Comparison of ENCODE assay signal across 10 mouse cellular contexts in the genomic region with DNA sequence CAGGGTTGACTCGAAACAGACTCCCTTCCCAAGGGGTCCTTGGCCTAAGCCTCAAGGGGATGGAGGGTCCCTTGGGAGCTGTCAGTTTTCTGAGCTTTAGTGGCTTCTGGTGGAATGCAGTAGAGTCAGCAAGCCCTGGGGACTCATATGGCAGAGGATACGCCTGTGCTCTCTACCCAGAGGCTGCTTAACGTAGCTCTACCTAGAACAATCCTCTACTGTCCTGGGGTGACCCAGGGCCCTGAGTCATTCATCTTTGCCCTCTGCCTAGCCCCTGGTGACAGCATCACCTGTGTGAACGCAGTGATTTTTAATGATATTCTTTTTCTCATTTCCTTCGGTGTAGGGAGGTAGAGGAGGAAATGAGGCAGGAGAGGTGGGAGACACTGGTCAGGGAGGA. TPM values are rescaled to one million over a fixed set of nuclear protein-coding genes. Genes with fewer than 3 reads are reported as not detected.
DNase-seq lines count a peak whose midpoint lies in the region; ATAC-seq and TF ChIP-seq lines count a peak whose summit lies in the region.
"Had no signal": no experiment of that assay in that cellular context is flagged by ENCODE, and none has a peak within 500 bp of the region (broad histone marks: within the 10 kb centered on the region; RNA-seq: fewer than 3 reads in every experiment).

No protein-coding gene starts in this region.

- no peaks in the 10 kb centered on the region for H3K27me3 ChIP-seq in cerebellum, adult 2 months (ENCODE audit: control insufficient read depth, insufficient read depth, low read length)
- no peaks in the 10 kb centered on the region for H3K27me3 ChIP-seq in E14TG2a.4 (ENCODE audit: insufficient read depth, low read length)
- no peaks in the 10 kb centered on the region for H3K27me3 ChIP-seq in heart, embryonic 16.5 days (ENCODE audit: control insufficient read depth, insufficient read depth, low read length)
- H3K27me3 ChIP-seq in liver, postnatal 0 days (ENCODE audit: insufficient read depth, low read length) = no peaks in the 10 kb centered on the region

- TF ChIP-seq CTCF in cerebellum, adult 2 months (IDR thresholded peaks at IDR 0.05; ENCODE audit: borderline replicate concordance, insufficient read depth, low read depth, low read length) = no peak
- TF ChIP-seq CTCF in E14TG2a.4 (conservative IDR thresholded peaks at IDR 0.05; ENCODE audit: low read length) = no peak
- no peak for TF ChIP-seq CTCF in liver, postnatal 0 days (IDR thresholded peaks at IDR 0.05; ENCODE audit: low read depth)

- 69% methylated on average over 5 of the region's 5 CpGs for WGBS in cerebellum, adult 2 months
- 57% methylated on average over 5 of the region's 5 CpGs for WGBS in heart, embryonic 16.5 days
- 67% methylated on average over 5 of the region's 5 CpGs for WGBS in liver, postnatal 0 days (ENCODE audit: insufficient replicate concordance)

- H3K4me1 ChIP-seq in cerebellum, adult 2 months (ENCODE audit: control insufficient read depth, insufficient read depth, low read length) = peaks cover 9% of the 10 kb centered on the region; the same call in 1 of the 2 replicates
- peaks cover 66% of the 10 kb centered on the region for H3K4me1 ChIP-seq in E14TG2a.4 (replicated peaks; ENCODE audit: low read depth, low read length)
- H3K4me1 ChIP-seq in heart, embryonic 16.5 days (ENCODE audit: control insufficient read depth, insufficient read depth, low read length) = peaks cover 23% of the 10 kb centered on the region
- peaks cover 14% of the 10 kb centered on the region for H3K4me1 ChIP-seq in liver, postnatal 0 days (ENCODE audit: insufficient read depth)

- no peak for ATAC-seq in cerebellum, adult (ENCODE audit: insufficient number of reproducible peaks, low FRiP score, low TSS enrichment)
- ATAC-seq in heart, embryonic 16.5 days (replicated peaks; ENCODE audit: extremely low read depth, insufficient read depth, low FRiP score) = no peak
- no peak for ATAC-seq in liver, postnatal 0 days
- ATAC-seq in inflammation-experienced regulatory T-cells, adult 6 months = no peak

- no peak for DNase-seq in cerebellum, adult 2 months
- DNase-seq in liver, postnatal 0 days = no peak
- no peak for DNase-seq in ovary, adult 18-20 months (ENCODE audit: low spot score)
- DNase-seq in kidney, postnatal 36 days = no peak
- DNase-seq: gastrocnemius, postnatal 10 days; thymus, postnatal 4 days had no signal

- H3K36me3 ChIP-seq in E14TG2a.4 (ENCODE audit: insufficient read depth, low read length) = no peaks in the 10 kb centered on the region
- no peaks in the 10 kb centered on the region for H3K36me3 ChIP-seq in heart, embryonic 16.5 days (ENCODE audit: control insufficient read depth, insufficient read depth)
- H3K36me3 ChIP-seq in liver, postnatal 0 days (replicated peaks; ENCODE audit: insufficient read depth, low read length) = no peaks in the 10 kb centered on the region

- peak overlapping the region; percentile 96 for H3K4me2 ChIP-seq in heart, embryonic 16.5 days (ENCODE audit: low read depth, low read length)
- H3K4me2 ChIP-seq in liver, postnatal 0 days (ENCODE audit: low read depth, low read length) = peak overlapping the region; percentile 98; the same call in 1 of the 2 replicates

- no peak overlapping the region for H3K27ac ChIP-seq in cerebellum, adult 2 months (ENCODE audit: insufficient read depth, low read length)
- peak overlapping the region; percentile 69 for H3K27ac ChIP-seq in heart, embryonic 16.5 days (ENCODE audit: low read length)
- no peak overlapping the region for H3K27ac ChIP-seq in liver, postnatal 0 days (ENCODE audit: low read depth)

- peak overlapping the region; percentile 52 for H3K4me3 ChIP-seq in cerebellum, adult 2 months (replicated peaks; ENCODE audit: insufficient read depth, low read depth, low read length)
- peak overlapping the region; percentile 75 for H3K4me3 ChIP-seq in E14TG2a.4 (replicated peaks; ENCODE audit: low read length)
- peak overlapping the region; percentile 76 for H3K4me3 ChIP-seq in heart, embryonic 16.5 days (ENCODE audit: low read length)
- peak overlapping the region; percentile 60; the same call in 1 of the 2 replicates for H3K4me3 ChIP-seq in liver, postnatal 0 days (ENCODE audit: low read depth, low read length)

- no peak for TF ChIP-seq POLR2A in cerebellum, adult 2 months (IDR thresholded peaks at IDR 0.05; ENCODE audit: borderline replicate concordance, insufficient read depth, low read length)

- no peaks in the 10 kb centered on the region for H3K9me3 ChIP-seq in E14TG2a.4 (ENCODE audit: low read length)
- H3K9me3 ChIP-seq in heart, embryonic 16.5 days (replicated peaks; ENCODE audit: control insufficient read depth, low read length) = no peaks in the 10 kb centered on the region
- no peaks in the 10 kb centered on the region for H3K9me3 ChIP-seq in liver, postnatal 0 days (ENCODE audit: low read length)

- peak overlapping the region; percentile 74 for H3K9ac ChIP-seq in heart, embryonic 16.5 days (ENCODE audit: low read length)
- no peak overlapping the region for H3K9ac ChIP-seq in liver, postnatal 0 days (replicated peaks)

- TF ChIP-seq EP300 in liver, postnatal 0 days (IDR thresholded peaks at IDR 0.05; ENCODE audit: low read depth) = no peak

RNA-seq across cellular contexts. Expression of a gene that starts 8.1 kb away (rescaled TPM):
- polyA plus RNA-seq in cerebellum, adult 2 months (2012; rRNA removed) = 0.34 and 0.76 TPM in 2 replicates
- polyA plus RNA-seq in heart, embryonic 16.5 days (2015; fragmentation: Nextera tagmentation; extraction: Ambion mirVana) = 1.7 and 2.2 TPM in 2 replicates
- polyA plus RNA-seq in liver, postnatal 0 days (2015; fragmentation: Nextera tagmentation; extraction: Ambion mirVana) = 1.4 and 1.6 TPM in 2 replicates
- 1 to 10 TPM in 1 of 3 experiments, not detected in 2; 3.2 TPM for polyA plus RNA-seq in inflammation-experienced regulatory T-cells, adult 6 months (2017; shearing (Covaris generic))

RNA-seq across cellular contexts. Expression of a gene that starts 19.2 kb away (rescaled TPM):
- 1.5 and 3.6 TPM in 2 replicates for polyA plus RNA-seq in cerebellum, adult 2 months (2012; rRNA removed)
- 4.2 and 7.0 TPM in 2 replicates for polyA plus RNA-seq in heart, embryonic 16.5 days (2015; fragmentation: Nextera tagmentation; extraction: Ambion mirVana)
- polyA plus RNA-seq in liver, postnatal 0 days (2015; fragmentation: Nextera tagmentation; extraction: Ambion mirVana) = 1.4 and 1.6 TPM in 2 replicates
- under 1 TPM in 2 of 3 experiments, not detected in 1; 0.23 to 0.80 TPM for polyA plus RNA-seq in inflammation-experienced regulatory T-cells, adult 6 months (2017; shearing (Covaris generic))
